In the genomic region with DNA sequence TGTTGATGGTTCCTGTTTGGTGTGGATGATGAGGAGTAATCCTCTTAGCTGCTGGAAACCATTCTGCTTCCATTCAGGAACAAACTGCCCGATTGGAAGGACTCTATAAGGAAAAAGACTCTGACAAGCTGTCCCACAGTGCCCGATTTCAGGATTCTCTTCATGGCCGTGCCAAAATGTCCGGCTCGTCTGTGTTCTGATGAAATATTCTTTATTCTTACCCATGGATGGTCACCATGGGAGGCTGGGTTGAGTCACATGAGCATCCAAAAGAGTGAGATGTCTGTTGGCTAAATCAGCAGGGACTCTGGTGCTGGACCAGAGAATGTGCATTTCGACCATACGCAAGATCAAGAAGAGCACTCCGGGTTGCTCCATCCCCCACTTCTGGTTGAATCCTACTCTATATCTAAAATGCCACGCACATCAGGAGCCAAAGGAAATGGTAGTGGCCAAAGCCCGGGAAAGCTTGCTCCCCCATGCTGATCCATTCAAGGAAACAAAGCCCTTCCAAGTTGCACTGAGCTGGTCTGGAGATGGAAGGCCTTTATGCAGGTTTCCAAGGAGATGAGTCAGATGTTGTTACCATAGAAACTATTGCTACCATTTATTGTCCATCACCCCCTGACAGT, we compare ENCODE assay signal across 10 mouse cellular contexts.
DNase-seq lines count a peak whose midpoint lies in the region; ATAC-seq lines count a peak whose summit lies in the region.
"Had no signal": no experiment of that assay in that cellular context is flagged by ENCODE, and none has a peak within 500 bp of the region (broad histone marks: within the 10 kb centered on the region; RNA-seq: fewer than 3 reads in every experiment).

No protein-coding gene starts in this region.

- peak overlapping the region; percentile 12; the same call in 1 of the 2 replicates for H3K27ac ChIP-seq in hindbrain, embryonic 13.5 days
- H3K27ac ChIP-seq in heart, embryonic 12.5 days (ENCODE audit: poor library complexity, severe bottlenecking): no peak overlapping the region
- H3K27ac ChIP-seq: limb, embryonic 13.5 days had no signal

- peak; percentile 27 for DNase-seq in cerebellum, adult 11-12 months
- peak; percentile 74 for DNase-seq in embryo, embryonic 10.5 days (ENCODE audit: low spot score)
- peak; percentile 35 for DNase-seq in neural tube, embryonic 10.5 days (ENCODE audit: extremely low spot score, low spot score)
- DNase-seq in ovary, postnatal 10 days (ENCODE audit: low spot score): no peak
- DNase-seq in frontal cortex, postnatal 14 days (ENCODE audit: low spot score in 2 of 2): no peak
- DNase-seq: thymus, adult 18-20 months had no signal

- no peak overlapping the region for H3K4me3 ChIP-seq in hindbrain, embryonic 13.5 days
- H3K4me3 ChIP-seq in heart, embryonic 12.5 days: no peak overlapping the region
- H3K4me3 ChIP-seq: limb, embryonic 13.5 days had no signal

- peak; percentile 81 for ATAC-seq in hindbrain, embryonic 13.5 days (ENCODE audit: low FRiP score)
- no peak for ATAC-seq in granulocyte monocyte progenitor cell, adult 5-6 weeks (replicated peaks; ENCODE audit: poor library complexity, severe bottlenecking)
- ATAC-seq in heart, embryonic 12.5 days (ENCODE audit: insufficient number of reproducible peaks, low FRiP score): no peak

- peaks cover 16% of the 10 kb centered on the region for H3K4me1 ChIP-seq in hindbrain, embryonic 13.5 days (replicated peaks)
- H3K4me1 ChIP-seq in heart, embryonic 12.5 days (replicated peaks): no peaks in the 10 kb centered on the region

- no peak overlapping the region for H3K9ac ChIP-seq in hindbrain, embryonic 13.5 days
- no peak overlapping the region for H3K9ac ChIP-seq in heart, embryonic 12.5 days
- H3K9ac ChIP-seq: limb, embryonic 13.5 days had no signal

- H3K4me2 ChIP-seq in hindbrain, embryonic 13.5 days: no peak overlapping the region
- H3K4me2 ChIP-seq in heart, embryonic 12.5 days: no peak overlapping the region
- H3K4me2 ChIP-seq: limb, embryonic 13.5 days had no signal

- H3K36me3 ChIP-seq in hindbrain, embryonic 13.5 days: no peaks in the 10 kb centered on the region
- no peaks in the 10 kb centered on the region for H3K36me3 ChIP-seq in heart, embryonic 12.5 days
- H3K36me3 ChIP-seq: limb, embryonic 13.5 days had no signal

- no peaks in the 10 kb centered on the region for H3K9me3 ChIP-seq in hindbrain, embryonic 13.5 days
- no peaks in the 10 kb centered on the region for H3K9me3 ChIP-seq in heart, embryonic 12.5 days (replicated peaks)
- H3K9me3 ChIP-seq: limb, embryonic 13.5 days had no signal

- 29% methylated on average over 10 of the region's 10 CpGs for WGBS in hindbrain, embryonic 13.5 days
- WGBS in heart, embryonic 12.5 days: 81% methylated on average over 10 of the region's 10 CpGs

- H3K27me3 ChIP-seq in hindbrain, embryonic 13.5 days: peaks cover 2% of the 10 kb centered on the region; the same call in 1 of the 2 replicates
- no peaks in the 10 kb centered on the region for H3K27me3 ChIP-seq in heart, embryonic 12.5 days (replicated peaks)
- H3K27me3 ChIP-seq: limb, embryonic 13.5 days had no signal

Comparison
In these comparisons a context has a peak if more than half of its experiments do, and no peak if none do; other contexts are left out.
1. DNase-seq: peak in cerebellum, adult 11-12 months (single experiment), embryo, embryonic 10.5 days (single experiment) and neural tube, embryonic 10.5 days (single experiment); none in ovary, postnatal 10 days (single experiment) and frontal cortex, postnatal 14 days (0 of 2).